Mouse (Mus musculus) heart, postnatal 0 days (tissue): ENCODE data around the gene Sppl2a. TPM values are rescaled to one million over a fixed set of nuclear protein-coding genes. Genes with fewer than 3 reads are reported as not detected.

ENCODE experiments used
- ATAC-seq: fragments of 200-750 bp; cut with Nextera tagmentation; 2 replicates; pipeline ENCODE4 v1.8.0; 2017; ENCODE audit warnings: low read depth, moderate number of reproducible peaks, moderate library complexity; ENCODE audit not compliant: insufficient read depth
- DNase-seq: peaks from one replicate; pipeline ENCODE4 v3.0.0-alpha.2; 2016; ENCODE audit warnings: low spot score
- H3K27ac ChIP-seq: fragments of 300-500 bp; sonication (generic); 2 replicates; pipeline ENCODE4 v1.5.1; 2014; ENCODE audit warnings: low read depth, mild to moderate bottlenecking
- H3K27me3 ChIP-seq: fragments of 300-500 bp; sonication (generic); 2 replicates; pipeline ENCODE4 v1.6.1; 2014; ENCODE audit warnings: low read length, mixed read lengths; ENCODE audit not compliant: control insufficient read depth, insufficient read depth
- H3K36me3 ChIP-seq: fragments of 300-500 bp; sonication (generic); replicated peaks from 2 replicates; pipeline ENCODE4 v1.6.1; 2014; ENCODE audit warnings: low read length, mixed read lengths; ENCODE audit not compliant: control insufficient read depth, insufficient read depth
- H3K4me1 ChIP-seq: fragments of 300-500 bp; sonication (generic); 2 replicates; pipeline ENCODE4 v1.6.1; 2014; ENCODE audit warnings: antibody characterized with exemption; ENCODE audit not compliant: control insufficient read depth, insufficient read depth
- H3K4me2 ChIP-seq: fragments of 300-500 bp; sonication (generic); 2 replicates; pipeline ENCODE4 v1.6.1; 2014; ENCODE audit warnings: low read depth, mild to moderate bottlenecking, low read length, moderate library complexity
- H3K4me3 ChIP-seq: fragments of 300-500 bp; sonication (generic); 2 replicates; pipeline ENCODE4 v1.5.1; 2014; ENCODE audit warnings: low read depth, low read length
- H3K9ac ChIP-seq: fragments of 300-500 bp; sonication (generic); replicated peaks from 2 replicates; pipeline ENCODE4 v1.6.1; 2014; ENCODE audit warnings: low read depth, low read length, mixed read lengths
- H3K9me3 ChIP-seq: fragments of 300-500 bp; sonication (generic); replicated peaks from 2 replicates; pipeline ENCODE4 v1.6.1; 2016; ENCODE audit warnings: low read length; ENCODE audit not compliant: control insufficient read depth
- CTCF ChIP-seq: IDR thresholded peaks from 2 replicates; pipeline ENCODE4 v1.5.1; 2016; ENCODE audit warnings: antibody characterized with exemption, control low read depth, low read depth
- EP300 ChIP-seq: IDR thresholded peaks from 2 replicates; pipeline ENCODE4 v1.6.1; 2016; ENCODE audit warnings: antibody characterized with exemption, low read depth
- WGBS: fragments of 180-500 bp; shearing (Covaris S2); extraction: QIAGEN DNeasy Blood & Tissue Kit; methylation state at CpG from one replicate; pipeline ENCODE4 v1.1.7; 2014; 5-methylcytosine and 5-hydroxymethylcytosine counted together
- polyA plus RNA-seq: library from polyadenylated mRNA; unstranded; fragments of >200 nt; fragmentation: Nextera tagmentation; extraction: Ambion mirVana; gene quantifications from 2 replicates; pipeline ENCODE4 v1.2.1, GENCODE M21; 2015
- total RNA-seq: library from RNA; depleted of rRNA; stranded (reverse); fragments of >200 nt; gene quantifications from 2 replicates; pipeline ENCODE4 v1.2.3, GENCODE M21; 2014; ENCODE audit warnings: low replicate concordance

Sppl2a gene
- total and polyA plus RNA-seq, 2 experiments from 2014 or later = 28.7 to 32.6 TPM

DNA sequence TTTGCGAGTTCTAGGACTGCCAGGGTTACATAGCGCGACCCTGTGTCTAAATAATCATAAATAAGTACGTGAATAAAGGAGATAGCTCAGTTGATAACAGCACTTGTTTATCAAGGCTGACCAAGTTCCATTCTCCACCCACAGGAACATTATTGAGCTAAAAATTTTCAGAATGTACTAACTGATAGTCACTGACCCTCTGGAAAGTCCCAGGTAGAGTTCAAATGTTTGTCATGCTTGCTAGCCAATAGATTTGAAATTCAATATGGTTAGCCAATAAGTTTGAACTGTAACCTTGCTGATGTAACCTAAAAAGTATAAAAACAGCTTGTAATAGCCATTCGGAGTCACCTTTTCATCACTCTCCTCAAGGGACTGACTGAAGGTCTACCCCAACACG, 4.4 kb downstream of the Sppl2a start:
- ATAC-seq = no peak
- Histone ChIP-seq H3K27me3 (no peaks in the 10 kb centered on the region), H3K4me3 (no peak overlapping the region), H3K9me3 (no peaks in the 10 kb centered on the region), H3K4me1 (peaks cover 5% of the 10 kb centered on the region; the same call in 1 of the 2 replicates), H3K27ac (no peak overlapping the region), H3K4me2 (no peak overlapping the region), H3K9ac (no peak overlapping the region), H3K36me3 (peaks cover 26% of the 10 kb centered on the region)
- WGBS = 87% methylated on average over 6 of the region's 6 CpGs
- no peak for DNase-seq
- no peak for TF ChIP-seq EP300
- no peak for TF ChIP-seq CTCF

- DNase-seq (no peak), ATAC-seq (no peak)
- TF ChIP-seq EP300 = no peak
- no peak for TF ChIP-seq CTCF
- 80% methylated on average over 12 of the region's 12 CpGs for WGBS
- no peak overlapping the region for H3K4me3 ChIP-seq
- no peak overlapping the region for H3K9ac ChIP-seq
- no peak overlapping the region for H3K27ac ChIP-seq
- H3K4me2 ChIP-seq = no peak overlapping the region
- H3K9me3 ChIP-seq = no peaks in the 10 kb centered on the region
- H3K4me1 ChIP-seq = no peaks in the 10 kb centered on the region
- no peaks in the 10 kb centered on the region for H3K27me3 ChIP-seq
- peaks cover 68% of the 10 kb centered on the region for H3K36me3 ChIP-seq
Measured at GRCm38 (mm10) chr2:126920358-126921060, 12.5 kb downstream of the Sppl2a start.

- Histone ChIP-seq H3K27ac (no peak overlapping the region), H3K9ac (no peak overlapping the region), H3K4me2 (no peak overlapping the region), H3K4me3 (no peak overlapping the region), H3K4me1 (no peaks in the 10 kb centered on the region), H3K9me3 (no peaks in the 10 kb centered on the region), H3K27me3 (no peaks in the 10 kb centered on the region), H3K36me3 (peaks cover 51% of the 10 kb centered on the region)
- 35% methylated on average over 1 of the region's 1 CpGs for WGBS
- ATAC-seq (no peak), DNase-seq (no peak)
- TF ChIP-seq EP300 (no peak), CTCF (no peak)
Measured at GRCm38 (mm10) chr2:126916236-126916635, 16.8 kb downstream of the Sppl2a start.

DNA sequence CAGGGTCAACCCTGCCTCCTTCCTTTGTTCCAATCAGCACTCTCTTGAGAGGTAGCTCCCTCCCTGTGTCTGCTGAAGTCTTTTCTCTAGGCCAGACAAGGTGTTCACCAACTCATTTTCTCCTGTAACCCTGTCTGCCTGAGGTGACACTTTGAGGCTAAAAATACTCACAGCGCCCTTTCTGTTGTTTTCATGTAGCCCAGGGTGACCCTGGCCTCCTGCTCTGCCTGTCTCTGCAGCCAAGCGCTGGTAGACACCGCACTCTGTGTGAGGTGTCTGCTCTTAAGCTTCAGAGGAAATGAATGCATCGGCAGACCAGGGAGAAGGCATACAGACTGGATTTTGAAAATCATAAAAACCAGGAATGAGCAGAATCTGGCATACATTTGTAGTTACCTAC, 18.9 kb downstream of the Sppl2a start:
- DNase-seq (no peak), ATAC-seq (no peak; the same call in 1 of the 2 replicates)
- Histone ChIP-seq H3K27ac (0 out of 2 replicates have a peak overlapping the region, but pooled peaks have one; percentile 22), H3K36me3 (peaks cover 43% of the 10 kb centered on the region), H3K9ac (no peak overlapping the region), H3K27me3 (no peaks in the 10 kb centered on the region), H3K4me2 (no peak overlapping the region), H3K9me3 (no peaks in the 10 kb centered on the region), H3K4me1 (no peaks in the 10 kb centered on the region), H3K4me3 (no peak overlapping the region)
- WGBS = 38% methylated on average over 4 of the region's 4 CpGs
- TF ChIP-seq EP300 = no peak
- no peak for TF ChIP-seq CTCF

GRCm38 (mm10) chr2:126904162-126904561, 28.9 kb downstream of the Sppl2a start:
- Histone ChIP-seq H3K27me3 (no peaks in the 10 kb centered on the region), H3K4me3 (no peak overlapping the region), H3K36me3 (peaks cover 32% of the 10 kb centered on the region), H3K27ac (no peak overlapping the region), H3K9me3 (no peaks in the 10 kb centered on the region), H3K9ac (no peak overlapping the region), H3K4me2 (no peak overlapping the region), H3K4me1 (no peaks in the 10 kb centered on the region)
- TF ChIP-seq EP300 = no peak
- no peak for TF ChIP-seq CTCF
- no peak for ATAC-seq
- WGBS = 73% methylated on average over 3 of the region's 3 CpGs
- DNase-seq = no peak
